Mouse (Mus musculus) olfactory bulb, adult 2 months (tissue): ENCODE measurements around the gene Mtmr3.

Experiments
- CTCF ChIP-seq: fragments of 200-500 bp; IDR thresholded peaks from 2 replicates; pipeline ENCODE4 v1.5.1; 2012; ENCODE audit warnings: low read depth, mild to moderate bottlenecking, low read length, moderate library complexity; ENCODE audit not compliant: insufficient read depth
- POLR2A ChIP-seq: fragments of 200-500 bp; IDR thresholded peaks from 2 replicates; pipeline ENCODE4 v1.6.1; 2012; ENCODE audit warnings: mild to moderate bottlenecking, low read depth, low read length, moderate library complexity; ENCODE audit not compliant: insufficient read depth

DNA sequence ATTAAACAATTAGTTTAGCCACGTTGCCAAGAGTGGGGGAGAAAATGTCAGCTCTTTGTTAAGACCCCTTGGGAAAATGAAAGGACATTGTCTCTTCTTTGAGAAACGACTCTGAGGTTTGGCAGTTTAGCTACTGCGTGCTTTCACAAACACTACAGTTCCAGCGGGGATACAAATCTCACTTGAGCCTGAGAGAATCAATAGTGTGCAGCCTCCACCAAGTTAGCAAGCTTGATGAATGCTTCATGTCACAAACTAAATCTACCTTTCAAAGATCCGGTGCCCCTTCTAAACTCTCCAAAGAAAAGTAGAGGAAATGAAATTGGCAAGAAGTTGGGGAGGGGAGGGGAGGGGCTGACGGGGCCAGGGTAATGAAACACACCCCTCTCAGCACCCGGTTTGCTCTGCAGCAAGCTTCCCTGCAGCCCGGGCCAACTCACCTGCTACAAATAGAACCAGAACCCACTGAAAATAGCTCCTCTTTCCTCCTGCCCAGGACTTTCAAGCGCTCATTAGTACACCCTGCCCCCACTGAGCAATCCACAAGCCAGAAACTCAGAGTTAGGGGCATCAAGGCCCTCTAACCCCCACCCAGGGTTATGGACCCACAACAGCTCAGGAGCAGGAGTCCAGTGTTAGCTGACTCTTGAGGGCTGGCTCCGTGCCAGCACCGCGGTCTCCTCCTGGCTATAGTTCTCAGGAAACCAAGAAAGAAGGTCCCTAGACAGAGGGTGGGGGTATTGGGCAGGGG, 8.2 kb upstream of the Mtmr3 start:
- no peak for TF ChIP-seq CTCF
- TF ChIP-seq POLR2A = no peak
